Mouse (Mus musculus): ENCODE measurements around the gene Rnf151.
A peak's percentile ranks its signal among the peaks of the same experiment; 100 is the strongest.
"Not testable (repeated sequence)": the region's sequence is repeated elsewhere in the genome, so short reads cannot be mapped to it uniquely, and the experiment has no call there.

The Rnf151 gene

DNA sequence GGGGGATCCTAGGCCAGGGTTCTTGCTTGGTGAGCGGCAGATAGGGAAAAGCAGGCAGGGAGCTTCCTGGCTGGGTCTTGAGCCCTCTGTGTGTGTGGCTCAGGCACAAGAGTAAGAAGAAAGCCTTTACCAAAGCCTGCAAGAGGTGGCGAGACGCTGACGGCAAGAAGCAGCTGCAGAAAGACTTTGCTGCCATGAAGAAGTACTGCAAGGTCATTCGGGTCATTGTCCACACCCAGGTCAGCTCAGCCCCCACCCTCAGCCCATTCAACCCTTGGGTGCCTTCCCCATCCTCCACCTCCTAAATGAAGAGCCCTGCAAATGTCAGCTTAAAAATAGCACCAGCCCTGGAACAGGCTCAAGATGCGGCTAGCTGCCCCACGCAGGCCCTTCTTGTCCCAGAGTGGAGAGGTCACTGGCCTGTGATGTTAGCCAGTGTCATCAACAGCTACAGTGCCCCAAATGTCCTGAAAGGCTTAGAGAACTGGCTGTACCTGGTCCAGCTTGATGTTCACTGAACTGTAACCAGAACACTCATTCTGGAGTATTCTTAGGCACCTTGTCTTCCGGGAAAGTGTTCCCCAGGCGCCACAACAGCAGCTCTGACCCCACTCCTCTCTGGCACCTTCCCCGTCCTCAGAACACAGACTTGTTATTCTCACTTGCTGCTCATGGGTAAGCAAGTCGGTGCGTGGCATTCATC is 14.5 kb upstream of the Rnf151 start:
- DNase-seq (ENCODE audit: low spot score), result no peak

DNA sequence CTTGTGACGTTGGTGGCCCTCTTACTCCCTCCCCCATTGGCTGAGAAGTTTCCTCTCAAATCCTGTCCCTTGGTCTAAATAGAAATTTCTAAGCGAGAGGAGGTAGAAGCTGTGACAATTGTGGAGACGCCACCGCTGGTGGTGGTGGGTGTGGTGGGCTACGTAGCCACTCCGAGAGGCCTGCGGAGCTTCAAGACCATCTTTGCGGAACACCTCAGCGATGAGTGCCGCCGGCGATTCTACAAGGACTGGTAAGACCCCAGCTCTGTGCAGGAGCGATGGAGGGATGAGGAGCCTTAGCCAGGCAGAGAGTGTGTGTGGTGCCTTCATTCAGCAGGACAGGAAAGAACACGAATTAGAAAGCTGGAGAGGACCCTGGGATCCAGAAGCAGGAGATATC is 12.9 kb upstream of the Rnf151 start:
- DNase-seq (ENCODE audit: low spot score), result no peak

DNA sequence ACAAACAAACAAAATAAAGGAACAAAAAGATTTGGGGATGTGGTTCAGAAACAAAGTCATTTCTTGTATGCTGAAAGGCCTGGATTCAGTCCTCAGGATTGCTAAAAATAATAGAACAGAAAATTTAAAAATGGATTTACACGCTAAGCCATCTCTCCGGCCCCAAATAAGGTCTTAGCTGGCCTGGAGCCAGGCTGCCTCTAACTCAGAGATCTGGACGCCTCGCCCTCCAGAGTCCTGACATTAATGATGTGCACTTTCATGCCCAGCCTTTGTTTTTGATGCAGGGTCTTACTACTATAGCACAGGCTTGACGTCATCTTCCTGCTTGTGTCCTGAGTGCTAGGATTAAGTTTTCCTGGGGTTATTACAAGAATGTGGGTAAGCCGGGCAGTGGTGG is 11.2 kb upstream of the Rnf151 start:
- DNase-seq (ENCODE audit: low spot score), result no peak

DNA sequence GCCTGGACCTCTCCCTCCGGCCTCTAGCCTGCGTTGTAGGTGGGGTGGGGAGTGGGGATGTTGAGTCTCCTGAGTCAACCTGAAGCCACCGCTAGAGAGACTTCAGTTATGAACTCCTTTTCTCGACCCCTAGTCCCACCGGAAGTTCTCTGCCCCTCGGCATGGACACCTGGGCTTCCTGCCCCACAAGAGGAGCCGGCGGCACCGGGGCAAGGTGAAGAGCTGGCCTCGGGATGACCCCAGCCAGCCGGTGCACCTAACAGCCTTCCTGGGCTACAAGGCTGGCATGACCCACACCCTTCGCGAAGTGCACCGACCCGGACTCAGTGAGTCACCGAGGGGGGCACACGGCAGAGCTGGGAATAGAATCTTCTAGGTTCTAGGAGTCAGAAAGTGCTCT is 10.3 kb upstream of the Rnf151 start:
- no peak for DNase-seq (ENCODE audit: low spot score)

DNA sequence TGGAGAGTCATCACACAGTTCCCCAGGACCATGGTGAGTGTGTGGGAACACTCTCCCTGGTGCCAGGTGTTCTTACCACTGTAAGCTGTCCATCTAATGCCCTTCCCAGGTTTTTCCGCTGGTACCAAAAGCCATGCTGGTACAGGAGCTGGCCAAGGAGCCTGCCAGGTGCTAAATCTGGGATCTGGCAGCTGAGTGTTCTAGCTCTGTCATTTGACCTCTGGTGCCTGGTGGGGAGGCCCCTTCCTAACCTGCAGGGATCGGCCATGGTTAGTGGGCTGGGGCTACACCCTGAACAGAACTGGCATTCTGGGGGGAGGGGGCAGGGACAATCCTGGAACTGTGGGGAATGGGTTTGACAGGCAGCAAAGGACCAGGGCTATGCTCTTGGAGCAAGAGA is 9.8 kb upstream of the Rnf151 start, which contains the start of gene Rpl3l:
Gene Rpl3l, plus strand, starts transcription at position 203 of the 400 bp plus-strand sequence.
- DNase-seq (ENCODE audit: low spot score), result no peak

DNA sequence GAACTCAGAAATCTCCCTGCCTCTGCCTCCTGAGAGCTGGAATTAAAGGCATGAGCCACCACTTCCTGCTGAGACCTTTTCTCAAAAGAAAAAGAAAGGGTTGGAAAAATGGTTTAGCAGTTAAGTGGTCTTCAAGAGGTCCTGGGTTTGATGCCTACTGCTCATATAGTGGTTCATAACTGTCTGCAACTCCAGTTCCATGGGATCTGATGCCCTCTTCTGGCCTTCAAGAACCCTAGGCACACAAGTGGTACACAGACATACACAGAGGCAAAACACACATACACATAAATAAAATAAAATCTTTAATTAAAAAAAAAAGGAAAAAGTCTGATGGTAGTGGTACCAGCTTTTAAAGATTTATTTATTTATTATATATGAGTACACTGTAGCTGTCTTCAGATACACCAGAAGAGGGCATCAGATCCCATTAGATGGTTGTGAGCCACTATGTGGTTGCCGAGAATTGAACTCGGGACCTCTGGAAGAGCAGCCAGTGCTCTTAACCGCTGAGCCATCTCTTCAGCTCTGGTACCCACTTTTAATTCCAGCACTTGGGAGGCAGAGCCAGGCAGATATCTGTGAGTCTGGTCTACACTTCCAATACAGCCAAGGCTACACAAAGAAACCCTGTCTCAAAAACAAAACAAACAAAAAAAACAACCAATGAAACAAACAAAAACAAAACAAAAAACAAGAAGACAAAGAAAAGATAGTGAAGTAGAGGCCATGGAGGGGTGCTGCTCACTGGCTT is 8.0 kb upstream of the Rnf151 start:
- no peak for DNase-seq (ENCODE audit: low spot score)

DNA sequence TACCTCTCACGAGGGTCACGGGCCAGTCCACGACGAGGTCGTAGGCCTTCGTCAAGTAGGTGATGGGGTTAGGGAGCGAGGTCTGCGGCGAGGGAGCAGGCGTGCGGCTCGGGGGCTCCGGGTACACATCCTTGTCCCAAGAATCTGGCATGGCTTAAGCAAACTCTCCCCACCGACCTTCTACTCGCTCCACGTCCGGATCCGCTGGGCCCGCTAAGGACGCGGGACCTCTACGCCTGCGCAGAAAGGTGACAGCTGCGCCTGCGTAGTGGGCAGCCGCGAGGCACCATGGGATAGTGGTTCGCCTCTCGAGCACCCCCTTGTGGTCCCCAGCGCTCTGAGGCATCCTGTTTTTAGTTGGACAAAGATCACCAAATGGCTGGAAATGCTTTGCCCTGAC is 6.3 kb upstream of the Rnf151 start, which contains the start of gene Ndufb10:
Gene Ndufb10, minus strand, starts transcription at position 295 of the 400 bp plus-strand sequence.
- peak; percentile 91 for DNase-seq (ENCODE audit: low spot score)

DNA sequence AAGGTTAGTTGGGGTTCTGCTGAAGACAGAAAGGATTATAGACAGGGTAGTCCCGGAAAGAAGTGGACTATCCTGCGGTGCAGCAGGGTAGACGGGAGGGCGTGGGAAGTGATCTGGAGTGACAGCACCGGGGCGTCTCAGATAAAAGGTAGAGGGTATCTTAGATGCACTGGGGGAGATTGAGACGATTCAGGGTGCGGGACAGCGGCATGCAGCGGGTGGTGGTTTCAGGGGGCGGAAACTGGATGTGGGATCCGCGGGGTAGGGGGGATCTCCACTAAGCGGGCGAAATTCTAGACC is 6.0 kb upstream of the Rnf151 start:
- DNase-seq (ENCODE audit: low spot score), result peak; percentile 45

DNA sequence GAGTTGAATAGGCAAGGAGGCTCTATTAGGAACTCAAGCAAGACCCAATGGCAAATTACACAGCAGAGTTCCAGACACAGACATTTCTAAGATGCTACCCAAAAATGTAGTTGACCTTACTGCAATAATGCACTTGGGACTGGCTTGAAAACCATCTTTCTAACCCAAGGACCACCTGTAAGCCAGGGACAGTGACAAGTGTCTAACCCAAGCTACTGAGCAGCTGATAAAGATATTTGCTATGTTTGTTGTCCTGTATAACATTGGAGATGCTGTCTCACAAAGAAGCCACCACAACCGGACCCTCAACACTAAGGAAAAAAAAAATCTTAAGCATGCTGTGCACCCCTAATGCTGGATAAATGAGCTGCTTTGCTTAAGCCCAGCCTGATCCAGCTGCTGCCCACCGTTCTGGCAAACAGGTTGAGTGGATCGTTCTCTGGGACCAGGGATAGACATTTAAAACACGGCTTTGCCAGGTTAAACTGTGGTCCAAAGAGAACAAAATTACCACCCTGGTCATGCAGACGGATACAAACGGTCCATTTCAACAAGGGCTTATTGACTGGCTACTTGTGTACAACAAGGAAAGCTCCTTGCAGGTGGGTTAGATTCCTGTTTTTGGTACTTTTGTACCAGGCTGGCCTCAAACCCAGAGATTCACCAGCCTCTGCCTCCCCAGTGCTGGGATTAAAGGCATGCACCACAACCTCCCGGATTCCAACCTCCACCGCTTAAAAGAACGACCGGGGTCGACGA is 5.4 kb upstream of the Rnf151 start:
- DNase-seq (ENCODE audit: low spot score), result no peak

DNA sequence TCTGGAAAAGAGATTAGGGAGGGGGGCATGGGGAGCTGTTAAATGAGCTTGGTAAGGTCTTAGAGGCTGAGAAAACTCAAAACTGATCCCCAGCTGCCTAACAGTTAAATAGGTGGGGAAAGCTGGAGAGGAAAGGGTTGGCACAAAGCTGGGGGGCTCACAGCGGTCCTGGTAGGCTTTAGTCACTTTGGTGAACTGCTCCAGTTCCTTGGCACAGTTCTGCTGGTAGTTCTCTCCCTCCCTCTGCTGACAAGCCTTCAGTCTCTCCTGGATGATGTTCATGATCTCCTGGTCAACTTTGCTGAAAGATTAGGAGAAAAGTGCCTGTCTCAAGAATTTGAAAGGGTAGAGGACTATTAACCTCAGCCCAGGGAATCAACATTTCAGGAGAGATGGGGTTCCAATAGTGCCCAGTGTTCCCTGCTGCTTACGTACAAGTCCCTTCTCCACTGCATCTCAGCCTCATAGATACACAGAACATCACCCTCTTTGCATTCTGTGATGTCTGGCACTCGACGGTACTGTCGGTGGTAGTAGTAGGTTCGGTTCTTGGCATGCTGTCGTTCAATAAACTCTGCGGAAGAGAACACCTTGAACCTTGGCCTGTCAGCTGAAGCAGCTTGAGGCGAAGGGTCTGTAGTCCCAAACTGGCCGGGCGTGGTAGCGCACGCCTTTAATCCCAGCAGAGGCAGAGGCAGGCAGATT is 4.5 kb upstream of the Rnf151 start:
- no peak for DNase-seq (ENCODE audit: low spot score)

DNA sequence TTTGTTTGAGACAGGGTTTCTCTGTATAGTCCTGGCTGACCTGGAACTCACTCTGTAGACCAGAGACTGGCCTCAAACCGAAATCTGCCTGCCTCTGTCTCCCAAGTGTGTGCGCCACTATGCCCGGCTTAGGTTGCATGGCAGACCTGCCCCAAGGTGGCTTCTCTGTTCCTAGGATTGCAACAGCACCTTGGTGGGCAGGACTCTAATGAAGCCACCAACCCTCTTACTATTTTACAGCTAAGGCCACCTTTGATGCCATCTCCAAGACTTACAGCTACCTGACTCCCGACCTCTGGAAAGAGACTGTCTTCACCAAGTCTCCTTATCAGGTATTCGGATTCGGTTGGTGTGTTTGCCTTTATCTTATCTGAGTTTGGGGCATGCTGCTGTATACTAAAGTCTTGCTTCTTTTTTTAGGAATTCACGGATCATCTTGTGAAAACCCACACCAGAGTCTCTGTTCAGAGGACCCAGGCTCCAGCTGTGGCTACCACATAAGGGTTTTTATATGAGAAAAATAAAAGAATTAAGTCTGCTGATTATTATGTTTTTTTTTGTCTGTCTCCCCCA is 3.6 kb upstream of the Rnf151 start:
- not testable (repeated sequence) for DNase-seq (ENCODE audit: low spot score)

DNA sequence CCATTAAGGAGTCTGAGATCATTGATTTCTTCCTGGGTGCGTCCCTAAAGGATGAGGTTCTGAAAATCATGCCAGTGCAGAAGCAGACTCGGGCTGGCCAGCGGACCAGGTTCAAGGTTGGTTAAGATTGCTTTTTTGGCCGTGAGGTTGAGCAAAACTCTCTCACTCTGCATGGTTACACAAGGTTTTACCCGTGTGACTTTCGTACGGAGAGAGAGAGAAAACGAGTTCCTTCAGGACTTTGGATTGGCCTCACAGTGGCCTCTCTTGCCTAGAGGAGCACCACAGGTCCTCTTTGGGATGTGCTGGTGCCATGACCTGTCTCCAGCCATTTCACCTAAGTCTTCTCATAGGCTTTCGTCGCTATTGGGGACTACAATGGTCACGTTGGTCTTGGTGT is 2.8 kb upstream of the Rnf151 start:
- not testable (repeated sequence) for DNase-seq (ENCODE audit: low spot score)

DNA sequence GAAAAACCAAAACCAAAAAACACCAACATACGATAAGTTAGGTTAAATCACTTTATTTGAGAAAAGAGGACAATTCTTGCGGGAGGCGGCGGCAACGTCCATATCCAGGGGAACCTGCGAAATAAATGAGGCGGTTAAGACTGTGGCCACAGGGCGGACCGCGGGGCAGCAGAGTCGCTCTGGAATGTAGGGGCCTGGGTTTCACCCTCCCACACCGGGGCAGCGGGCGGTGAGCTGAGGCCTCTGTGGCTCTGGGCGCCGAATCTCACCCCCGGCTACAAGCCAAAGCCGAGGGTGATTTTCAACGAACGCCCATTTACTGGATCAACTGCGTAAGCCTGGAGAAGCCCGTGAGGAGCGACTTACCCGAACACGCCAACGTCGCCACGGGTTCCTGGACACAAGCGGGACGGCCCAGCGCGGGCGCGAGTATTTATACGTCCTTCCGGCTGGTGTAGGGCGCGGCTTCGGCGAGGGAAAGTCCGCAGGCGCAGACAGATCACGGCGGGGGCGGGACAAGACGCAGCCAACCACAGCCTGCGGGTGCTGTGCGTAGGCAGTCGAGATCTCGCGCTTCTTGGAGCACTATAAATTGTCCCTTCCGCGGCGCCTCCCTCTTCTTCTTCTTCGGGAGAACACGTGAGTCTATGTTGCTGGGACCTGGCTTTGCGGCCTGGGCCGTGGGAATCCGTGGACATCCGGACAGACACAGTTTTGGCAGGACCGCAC is 1.8 kb upstream of the Rnf151 start:
- peak; percentile 99 for DNase-seq (ENCODE audit: low spot score)

DNA sequence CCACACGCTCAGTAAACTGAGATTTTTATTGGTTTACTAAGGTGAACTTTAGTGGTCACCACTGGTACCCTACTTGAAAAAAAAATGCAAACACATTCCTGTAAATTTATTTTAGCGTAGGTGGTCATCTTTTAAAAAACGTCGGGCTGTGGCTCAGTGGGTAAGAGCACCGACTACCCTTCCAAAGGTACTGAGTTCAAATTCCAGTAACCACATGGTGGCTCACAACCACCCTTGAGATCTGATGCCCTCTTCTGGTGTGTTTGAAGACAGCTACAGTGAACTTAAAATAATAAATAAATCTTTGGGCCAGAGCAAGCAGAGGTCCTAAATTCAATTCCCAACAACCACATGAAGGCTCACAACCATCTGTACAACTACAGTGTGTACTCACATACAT is 1.1 kb upstream of the Rnf151 start:
- DNase-seq (ENCODE audit: low spot score), result not testable (repeated sequence)

DNA sequence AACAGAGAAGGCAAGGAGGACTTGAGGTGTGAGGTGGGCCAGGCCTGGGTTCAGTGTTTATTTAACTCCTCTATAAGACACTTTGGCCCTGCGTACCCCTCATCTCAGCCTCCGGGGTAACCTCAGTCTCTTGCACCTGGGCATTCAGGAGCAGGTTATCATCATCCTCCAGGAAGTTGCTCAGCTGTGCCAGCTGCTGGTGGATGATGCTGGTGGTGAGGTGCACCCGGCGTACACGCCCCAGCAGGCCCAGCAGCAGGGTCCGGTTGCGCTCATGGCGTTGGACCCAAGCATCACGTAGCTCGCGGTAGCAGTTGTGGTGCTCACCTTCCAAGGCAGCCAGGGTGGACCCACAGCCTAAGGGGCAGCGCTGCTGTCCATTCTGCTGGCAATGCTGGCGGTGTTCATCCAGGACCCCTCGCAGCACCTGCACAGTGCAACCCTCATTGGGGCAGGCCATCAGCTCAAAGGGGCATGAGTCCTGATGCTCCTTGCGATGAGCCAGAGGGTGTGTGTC is 1.6 kb downstream of the Rnf151 start:
- no peak for DNase-seq (ENCODE audit: low spot score)

DNA sequence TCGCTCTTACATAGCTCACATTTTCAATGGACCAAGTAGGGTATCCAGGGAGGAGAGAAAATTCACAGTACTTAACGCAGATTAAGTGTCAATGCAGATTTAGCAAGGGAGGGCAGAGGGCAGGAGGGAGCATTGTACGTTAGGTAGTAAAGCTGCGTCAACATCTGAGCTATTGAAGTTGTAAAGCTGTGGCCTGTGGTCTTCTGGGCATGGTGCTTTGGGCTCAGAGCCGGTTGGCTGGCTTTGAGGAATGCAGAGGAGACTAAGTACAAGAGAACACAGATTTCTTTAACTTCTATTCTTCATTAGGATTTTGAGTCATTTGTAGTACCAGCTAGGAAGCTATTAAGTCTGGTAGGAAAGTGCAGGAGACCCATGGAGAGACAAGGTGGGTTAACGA is 2.3 kb downstream of the Rnf151 start:
- DNase-seq (ENCODE audit: low spot score), result no peak

DNA sequence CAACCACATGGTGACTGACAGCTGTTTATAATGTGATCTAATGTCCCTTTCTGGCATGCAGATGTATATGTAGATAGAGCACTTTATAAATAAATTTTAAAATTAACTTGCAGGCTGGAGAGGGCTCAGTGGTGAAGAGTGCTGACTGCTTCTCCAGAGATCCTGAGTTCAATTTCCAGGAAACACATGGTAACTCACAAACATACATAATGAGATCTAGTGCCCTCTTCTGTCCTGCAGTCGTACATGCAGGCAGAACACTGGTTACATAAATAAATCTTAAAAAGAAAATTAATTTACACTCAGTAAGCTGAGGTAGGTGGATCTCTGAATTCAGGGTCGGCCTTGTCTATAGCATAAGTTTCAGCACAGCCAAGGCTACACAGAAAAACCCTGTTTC is 9.2 kb downstream of the Rnf151 start:
- no peak for DNase-seq (ENCODE audit: low spot score)

DNA sequence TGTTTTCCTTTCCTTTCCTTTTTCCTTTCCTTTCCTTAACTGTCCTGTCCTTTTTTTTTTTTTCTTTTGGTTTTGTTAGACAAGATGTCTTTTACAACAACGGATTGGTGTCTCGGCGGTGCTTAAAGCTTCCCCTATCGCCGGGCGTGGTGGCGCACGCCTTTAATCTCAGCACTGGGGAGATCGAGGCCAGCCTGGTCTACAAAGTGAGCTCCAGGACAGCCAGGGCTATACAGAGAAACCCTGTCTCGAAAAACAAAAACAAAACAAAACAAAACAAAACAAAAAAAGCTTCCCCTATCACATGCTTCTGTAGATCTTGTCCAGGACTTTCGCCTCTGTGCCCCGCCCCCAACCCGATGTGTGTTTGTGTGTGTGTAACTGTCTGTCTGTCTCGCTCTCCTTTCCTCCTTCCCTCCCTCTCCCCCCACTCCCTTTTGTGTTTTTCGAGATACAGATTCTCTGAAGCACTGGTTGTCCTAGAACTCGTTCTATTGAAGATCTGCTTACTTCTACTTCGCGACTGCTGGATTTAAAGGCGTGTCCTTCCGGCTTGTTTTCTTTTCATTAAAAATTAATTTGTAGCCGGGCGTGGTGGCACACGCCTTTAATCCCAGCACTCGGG is 9.9 kb downstream of the Rnf151 start:
- DNase-seq (ENCODE audit: low spot score), result peak; percentile 51

DNA sequence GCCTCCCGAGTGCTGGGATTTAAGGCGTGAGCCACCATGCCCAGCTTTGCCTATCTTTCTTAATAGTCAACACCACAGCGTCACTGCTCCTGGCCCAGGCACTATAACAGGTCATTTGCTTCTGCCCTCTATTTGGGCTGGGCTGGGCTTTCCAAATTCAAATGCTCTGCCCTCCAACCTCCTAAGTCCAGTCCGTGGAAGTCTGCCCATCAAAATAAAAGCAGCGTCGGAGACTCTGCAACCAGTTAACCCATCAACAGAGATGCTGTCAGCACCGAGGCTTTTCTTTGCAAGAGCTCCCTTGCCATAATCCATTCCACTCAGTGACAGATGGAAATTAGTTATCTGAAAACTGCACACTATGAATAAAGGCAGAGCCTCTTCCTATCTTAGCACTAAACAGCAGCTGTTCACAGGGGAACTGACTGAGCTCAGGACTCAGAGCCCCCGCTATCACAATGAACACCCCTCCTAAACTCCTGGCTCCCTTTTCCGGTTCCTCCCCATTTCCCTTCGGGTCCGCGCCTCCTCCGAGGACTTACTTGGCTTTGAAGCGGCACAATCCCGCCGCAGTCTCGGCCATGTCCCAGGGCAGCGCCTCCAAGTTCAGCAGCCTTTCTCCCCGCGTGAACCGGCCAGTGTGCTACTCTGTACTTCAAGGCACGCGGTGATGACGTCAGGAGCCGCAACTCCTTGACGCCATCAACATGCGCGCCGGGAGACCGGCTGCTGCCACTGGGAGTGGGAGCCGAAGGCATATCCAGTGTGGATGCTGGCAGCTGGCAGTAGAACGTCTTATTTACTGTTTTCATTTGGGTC is 10.7 kb downstream of the Rnf151 start, which contains the start of gene Tbl3:
Gene Tbl3, minus strand, starts transcription at position 679 of the 819 bp plus-strand sequence.
- DNase-seq (ENCODE audit: low spot score), result peak; percentile 91

DNA sequence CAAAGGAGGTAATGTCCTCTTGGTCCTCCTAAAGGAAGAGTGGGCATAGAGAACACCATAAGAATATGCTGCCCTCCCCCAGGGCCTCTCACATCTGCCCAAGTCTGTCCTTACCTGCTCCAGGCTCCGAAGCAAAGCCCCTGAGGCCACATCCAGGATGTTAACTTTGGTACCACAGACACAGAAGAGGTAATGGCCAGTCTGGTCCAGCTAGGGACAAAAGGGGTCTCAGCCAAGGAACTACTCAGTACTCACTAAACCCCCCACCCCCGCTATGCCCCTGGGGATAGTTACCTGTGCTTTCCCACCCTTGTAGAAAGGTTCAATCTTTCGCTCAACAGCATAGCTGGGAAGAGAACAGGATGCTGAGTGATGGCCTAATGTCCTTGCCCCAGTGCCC is 12.0 kb downstream of the Rnf151 start:
- DNase-seq (ENCODE audit: low spot score), result no peak
